Mouse (Mus musculus): Measurements from ENCODE around the gene Fam3c. TPM values are rescaled to one million over a fixed set of nuclear protein-coding genes. Genes with fewer than 3 reads are reported as not detected.

Fam3c gene
- polyA plus RNA-seq, 2 experiments = 23.8 to 65.2 TPM

- Histone ChIP-seq H3K4me2 (replicated peaks; ENCODE audit: low read depth, low read length, severe bottlenecking) (no peak overlapping the region), H3K36me3 (ENCODE audit: control insufficient read depth, insufficient read depth, low read length) (no peaks in the 10 kb centered on the region), H3K9me3 (ENCODE audit: control insufficient read depth, low read length) (no peaks in the 10 kb centered on the region), H3K9ac (ENCODE audit: low read depth, low read length, severe bottlenecking) (no peak overlapping the region), H3K27me3 (ENCODE audit: control insufficient read depth, insufficient read depth, low read length) (no peaks in the 10 kb centered on the region), H3K4me3 (replicated peaks; ENCODE audit: low read length) (no peak overlapping the region), H3K4me1 (ENCODE audit: control insufficient read depth, insufficient read depth, low read length) (no peaks in the 10 kb centered on the region), H3K27ac (replicated peaks; ENCODE audit: low read depth, low read length) (no peak overlapping the region)
- DNase-seq (ENCODE audit: low spot score) = no peak
- WGBS = 52% methylated on average over 4 of the region's 4 CpGs
- no peak for TF ChIP-seq POLR2A (IDR thresholded peaks at IDR 0.05; ENCODE audit: borderline replicate concordance, extremely low read depth, insufficient read depth, insufficient read length)
- ATAC-seq (ENCODE audit: low FRiP score, low read depth) = no peak
These were observed 93.5 kb downstream of the Fam3c start for GRCm38 (mm10) chr6:22262519-22262918.

DNA sequence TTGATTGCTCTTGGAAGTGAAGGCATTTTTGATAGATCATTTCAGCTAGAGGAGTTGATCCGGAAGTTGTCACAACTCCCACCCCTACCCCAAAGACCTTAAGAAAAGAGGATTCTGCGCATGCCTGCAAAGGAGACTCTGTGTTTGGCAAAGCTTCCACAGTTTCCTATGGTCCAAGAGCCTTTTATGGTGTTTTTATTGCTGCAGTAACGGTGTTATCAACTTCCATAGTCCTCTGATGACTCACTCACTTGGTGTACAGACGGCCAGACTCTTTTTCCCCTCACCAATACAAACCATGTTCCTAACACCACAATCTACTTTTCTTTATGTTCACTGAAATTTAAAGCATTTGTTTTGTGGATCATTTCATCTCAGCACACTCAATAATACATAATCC lies 97.3 kb downstream of the Fam3c start:
- 52% methylated on average over 4 of the region's 4 CpGs for WGBS
- peaks cover 12% of the 10 kb centered on the region for H3K36me3 ChIP-seq (ENCODE audit: control insufficient read depth, insufficient read depth, low read length)
- no peak overlapping the region for H3K4me3 ChIP-seq (replicated peaks; ENCODE audit: low read length)
- no peaks in the 10 kb centered on the region for H3K27me3 ChIP-seq (ENCODE audit: control insufficient read depth, insufficient read depth, low read length)
- DNase-seq (ENCODE audit: low spot score) = no peak
- no peak overlapping the region for H3K9ac ChIP-seq (ENCODE audit: low read depth, low read length, severe bottlenecking)
- no peak for TF ChIP-seq POLR2A (IDR thresholded peaks at IDR 0.05; ENCODE audit: borderline replicate concordance, extremely low read depth, insufficient read depth, insufficient read length)
- H3K27ac ChIP-seq (replicated peaks; ENCODE audit: low read depth, low read length) = no peak overlapping the region
- no peak overlapping the region for H3K4me2 ChIP-seq (replicated peaks; ENCODE audit: low read depth, low read length, severe bottlenecking)
- no peak for ATAC-seq (ENCODE audit: low FRiP score, low read depth)
- H3K9me3 ChIP-seq (ENCODE audit: control insufficient read depth, low read length) = no peaks in the 10 kb centered on the region
- H3K4me1 ChIP-seq (ENCODE audit: control insufficient read depth, insufficient read depth, low read length) = no peaks in the 10 kb centered on the region

Other genes with a start within 250 kb of the Fam3c start
- 6.0 and 6.9 TPM in 2 replicates for gene Wnt16, start 68.0 kb downstream of the Fam3c start, polyA plus RNA-seq (2012; rRNA removed)
- gene Wnt16, start 68.0 kb downstream of the Fam3c start, polyA plus RNA-seq (2014; fragmentation: Nextera tagmentation; extraction: Ambion mirVana) = 4.6 and 5.4 TPM in 2 replicates

All from limb, embryonic 14.5 days (tissue).